Mouse (Mus musculus): Measurements from ENCODE around the gene Tnnc2.

Gene Tnnc2

GRCm38 (mm10) chr2:164794293-164794692, 14.5 kb upstream of the Tnnc2 start:
- peak; percentile 91 for DNase-seq

DNA sequence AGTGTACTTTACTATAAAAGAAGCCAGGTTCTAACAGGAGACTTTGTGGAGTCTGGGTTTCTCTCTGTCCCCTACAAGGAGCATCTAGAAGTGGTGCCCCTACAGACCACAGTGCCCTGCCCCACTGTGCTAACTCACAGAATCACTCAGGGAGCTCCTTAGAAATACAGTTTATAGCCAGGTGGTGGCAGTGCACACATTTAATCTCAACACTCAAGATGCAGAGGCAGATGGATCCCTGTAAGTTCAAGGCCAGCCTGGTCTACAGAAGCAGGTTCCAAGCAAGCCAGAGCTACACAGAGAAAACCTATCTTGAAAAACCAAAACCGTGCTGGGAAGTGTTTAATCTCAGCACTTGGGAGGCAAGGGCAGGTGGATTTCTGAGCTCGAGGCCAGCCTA, 14.0 kb upstream of the Tnnc2 start:
- no peak for DNase-seq

DNA sequence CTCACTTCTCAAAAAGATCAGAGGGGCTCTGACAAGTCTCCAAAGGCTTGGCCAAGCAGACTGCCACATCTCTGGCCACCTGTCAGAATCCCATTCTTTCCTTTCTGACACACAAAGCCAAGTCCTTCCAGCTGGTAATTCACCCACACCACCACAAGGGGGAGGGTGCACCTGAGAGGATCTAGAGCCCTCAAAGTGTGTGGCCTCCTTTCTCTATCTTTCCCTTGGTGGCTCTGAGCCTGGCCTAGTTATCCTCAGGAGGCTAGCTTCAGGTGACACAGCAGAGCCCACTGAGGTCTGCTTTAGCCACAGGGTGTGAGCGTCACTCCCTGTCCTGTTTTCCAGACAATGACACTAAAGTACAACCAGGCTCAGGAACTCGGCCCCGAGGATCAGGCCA, 13.5 kb upstream of the Tnnc2 start:
- peak; percentile 88 for DNase-seq

- DNase-seq: no peak
Measured at GRCm38 (mm10) chr2:164792400-164793190, 12.8 kb upstream of the Tnnc2 start.

DNA sequence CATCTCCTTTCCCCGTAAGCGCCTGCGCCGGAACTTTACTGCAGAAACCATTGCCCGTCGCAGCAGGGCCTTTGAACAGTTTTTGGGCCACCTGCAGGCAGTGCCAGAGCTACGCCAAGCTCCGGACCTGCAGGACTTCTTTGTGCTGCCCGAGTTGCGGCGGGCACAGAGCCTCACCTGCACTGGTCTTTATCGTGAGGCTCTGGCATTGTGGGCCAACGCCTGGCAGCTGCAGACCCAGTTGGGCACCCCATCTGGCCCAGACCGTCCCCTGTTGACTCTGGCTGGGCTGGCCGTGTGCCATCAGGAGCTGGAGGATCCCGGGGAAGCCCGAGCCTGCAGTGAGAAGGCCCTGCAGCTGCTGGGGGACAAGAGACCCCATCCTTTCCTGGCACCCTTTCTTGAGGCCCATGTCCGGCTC, 12.1 kb upstream of the Tnnc2 start:
- peak; percentile 63 for DNase-seq

DNA sequence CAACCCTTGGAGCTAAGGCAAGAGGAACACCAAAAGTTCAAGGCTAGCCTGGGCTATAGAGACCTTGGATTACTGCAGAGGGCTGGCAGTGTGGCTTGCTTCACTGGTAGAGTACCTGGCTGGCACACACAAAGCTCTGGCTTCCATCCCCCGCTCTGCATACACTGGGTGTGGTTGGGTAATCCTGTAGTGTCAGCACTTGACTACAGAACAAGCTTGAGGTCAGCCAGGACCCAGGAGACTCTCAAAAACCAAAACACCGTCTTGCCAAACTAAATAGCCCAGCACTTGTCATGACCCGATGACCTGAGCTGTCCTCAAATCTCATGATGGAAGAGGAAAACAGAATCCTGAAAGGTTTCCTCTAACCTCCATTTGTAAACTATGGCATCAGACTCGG, 10.7 kb upstream of the Tnnc2 start:
- no peak for DNase-seq

- no peak for DNase-seq
Measured at GRCm38 (mm10) chr2:164788411-164788810, 8.6 kb upstream of the Tnnc2 start.

DNA sequence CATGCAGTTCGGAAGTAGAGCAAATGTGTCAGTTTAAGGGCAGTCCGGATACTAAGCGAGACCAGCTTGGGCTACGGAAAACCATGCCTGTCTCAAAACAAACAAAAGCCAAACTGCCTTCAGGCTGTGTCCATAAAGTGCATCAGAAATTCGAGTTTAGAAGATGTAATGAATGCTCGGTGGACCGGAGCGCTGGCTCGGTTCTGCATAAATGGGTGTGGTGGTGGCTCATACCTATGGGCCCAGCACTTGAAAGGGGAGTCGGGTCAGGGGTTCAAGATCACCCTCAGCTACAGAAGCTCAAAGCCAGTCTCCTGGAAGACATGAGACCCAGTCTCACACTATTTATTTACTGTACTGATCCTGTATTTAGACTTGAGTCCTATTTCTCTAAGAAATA, 8.0 kb upstream of the Tnnc2 start:
- peak; percentile 50 for DNase-seq

- DNase-seq: no peak
Measured at GRCm38 (mm10) chr2:164787032-164787431, 7.3 kb upstream of the Tnnc2 start.

DNA sequence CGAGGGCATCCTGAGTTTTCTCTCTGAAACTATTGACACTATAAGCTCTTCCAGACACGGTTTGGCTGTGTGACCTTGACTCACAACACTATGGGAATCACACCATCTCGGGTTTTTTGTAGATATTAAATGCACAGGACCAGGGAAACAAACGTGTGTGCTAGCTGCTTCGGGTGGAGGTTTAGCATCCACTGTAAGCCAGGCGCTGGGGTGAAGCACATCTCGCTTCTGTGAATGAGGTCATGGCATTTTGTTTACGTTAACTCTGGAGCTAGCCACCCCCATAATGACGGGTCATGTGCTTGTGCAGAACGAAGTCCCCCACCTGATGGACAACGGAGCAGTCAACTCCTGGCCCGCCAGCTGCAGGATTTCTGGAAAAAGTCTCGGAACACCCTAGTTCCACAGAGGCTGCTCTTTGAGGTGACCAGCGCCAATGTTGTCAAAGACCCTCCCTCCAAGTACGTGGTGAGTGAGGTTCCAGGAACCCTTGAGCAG, 6.7 kb upstream of the Tnnc2 start:
- no peak for DNase-seq

DNA sequence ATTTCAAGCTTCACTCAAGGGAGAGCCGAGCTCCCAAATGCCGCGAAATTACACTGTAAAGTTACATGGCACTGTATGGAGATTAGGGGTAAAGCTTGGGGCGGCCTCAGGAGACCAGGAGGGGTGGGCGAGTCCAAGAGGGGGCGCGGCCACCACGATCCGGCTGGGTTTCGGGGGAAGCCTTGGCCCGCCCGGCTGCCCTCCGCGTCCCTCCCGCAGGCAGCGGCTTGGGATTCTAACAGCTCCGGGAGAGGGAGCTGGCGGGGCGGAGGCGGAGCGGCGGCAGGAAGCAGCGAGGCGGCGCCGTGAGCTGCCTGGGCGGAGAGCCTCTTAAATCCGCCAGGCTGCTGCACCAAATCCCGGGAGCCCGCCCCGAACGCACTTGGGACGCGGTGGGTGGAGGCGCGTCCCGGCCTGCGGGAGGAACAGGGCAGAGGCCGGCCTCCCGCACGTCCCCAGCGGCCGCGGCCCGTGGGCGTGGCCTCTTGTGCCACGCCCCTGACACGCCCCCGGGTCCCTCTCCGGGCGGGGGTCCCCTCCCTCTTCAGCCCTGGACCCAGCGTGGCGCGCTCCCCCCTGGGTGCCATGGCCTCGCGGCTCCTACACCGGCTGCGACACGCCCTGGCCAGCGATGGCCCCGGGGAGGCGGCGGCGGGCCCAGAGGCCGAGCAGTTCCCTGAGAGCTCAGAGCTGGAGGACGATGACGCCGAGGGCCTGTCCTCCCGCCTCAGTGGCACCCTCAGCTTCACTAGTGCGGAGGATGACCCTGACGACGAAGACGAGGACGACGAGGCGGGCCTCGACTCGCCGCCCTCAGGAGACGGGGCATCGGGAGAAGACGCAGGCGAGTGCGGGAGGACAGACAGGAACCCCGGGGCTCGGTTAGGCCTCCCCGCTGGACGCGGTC, 6.0 kb upstream of the Tnnc2 start, which contains the start of gene Snx21:
Gene Snx21, plus strand, starts transcription at position 343 of the 907 bp plus-strand sequence.
- DNase-seq: peak; percentile 93

- DNase-seq: no peak
Measured at GRCm38 (mm10) chr2:164784869-164785420, 5.2 kb upstream of the Tnnc2 start.

- no peak for DNase-seq
Measured at GRCm38 (mm10) chr2:164783926-164784581, 4.3 kb upstream of the Tnnc2 start.

DNA sequence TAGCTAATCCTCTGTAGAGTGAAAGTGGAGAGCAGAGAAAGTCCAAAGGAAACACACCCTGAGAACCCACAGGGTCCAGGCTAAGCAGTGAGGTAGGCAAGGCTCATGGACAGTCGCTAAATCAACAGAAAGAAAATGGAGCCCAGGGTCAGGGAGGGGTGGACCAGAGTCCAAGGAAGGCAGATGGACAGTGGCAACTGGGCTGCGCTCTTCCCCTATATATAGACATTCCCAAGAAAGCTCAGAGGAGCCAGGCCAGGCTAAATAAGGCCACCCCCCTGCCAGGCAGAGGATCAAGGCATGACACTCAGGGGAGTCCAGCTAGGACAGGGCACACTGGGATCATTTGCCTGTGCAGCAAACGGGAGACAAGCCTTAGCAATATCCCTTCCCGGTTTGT, 2.1 kb upstream of the Tnnc2 start:
- DNase-seq: no peak

GRCm38 (mm10) chr2:164778809-164779208, 958 bp downstream of the Tnnc2 start:
- peak; percentile 39 for DNase-seq

- DNase-seq: no peak
Measured at GRCm38 (mm10) chr2:164778015-164778287, 1.8 kb downstream of the Tnnc2 start.

GRCm38 (mm10) chr2:164777246-164778014, 2.3 kb downstream of the Tnnc2 start:
- DNase-seq: no peak

DNA sequence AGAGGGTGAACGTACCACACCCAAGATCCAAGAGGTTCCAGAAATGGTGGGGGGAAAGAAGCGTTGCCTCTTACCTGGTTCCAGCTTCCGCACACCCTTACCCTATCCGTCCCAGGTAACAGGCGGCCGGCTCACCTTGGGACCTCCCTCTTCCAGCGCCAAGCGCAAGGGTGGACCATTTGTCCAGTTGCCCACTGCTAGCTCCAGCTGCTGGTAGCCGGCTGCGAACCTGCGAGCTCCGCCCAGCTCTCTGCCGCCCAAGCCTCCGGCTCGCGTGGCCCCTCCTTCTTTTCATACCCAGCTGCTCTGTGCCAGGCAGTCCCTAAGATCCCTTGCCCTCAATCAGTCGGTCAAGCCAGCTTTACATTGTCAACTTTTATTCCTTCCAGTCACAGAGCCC, 3.0 kb downstream of the Tnnc2 start:
- DNase-seq: no peak

- DNase-seq: no peak
Measured at GRCm38 (mm10) chr2:164776130-164776529, 3.6 kb downstream of the Tnnc2 start.

GRCm38 (mm10) chr2:164773989-164774364, 5.8 kb downstream of the Tnnc2 start:
- no peak for DNase-seq

DNA sequence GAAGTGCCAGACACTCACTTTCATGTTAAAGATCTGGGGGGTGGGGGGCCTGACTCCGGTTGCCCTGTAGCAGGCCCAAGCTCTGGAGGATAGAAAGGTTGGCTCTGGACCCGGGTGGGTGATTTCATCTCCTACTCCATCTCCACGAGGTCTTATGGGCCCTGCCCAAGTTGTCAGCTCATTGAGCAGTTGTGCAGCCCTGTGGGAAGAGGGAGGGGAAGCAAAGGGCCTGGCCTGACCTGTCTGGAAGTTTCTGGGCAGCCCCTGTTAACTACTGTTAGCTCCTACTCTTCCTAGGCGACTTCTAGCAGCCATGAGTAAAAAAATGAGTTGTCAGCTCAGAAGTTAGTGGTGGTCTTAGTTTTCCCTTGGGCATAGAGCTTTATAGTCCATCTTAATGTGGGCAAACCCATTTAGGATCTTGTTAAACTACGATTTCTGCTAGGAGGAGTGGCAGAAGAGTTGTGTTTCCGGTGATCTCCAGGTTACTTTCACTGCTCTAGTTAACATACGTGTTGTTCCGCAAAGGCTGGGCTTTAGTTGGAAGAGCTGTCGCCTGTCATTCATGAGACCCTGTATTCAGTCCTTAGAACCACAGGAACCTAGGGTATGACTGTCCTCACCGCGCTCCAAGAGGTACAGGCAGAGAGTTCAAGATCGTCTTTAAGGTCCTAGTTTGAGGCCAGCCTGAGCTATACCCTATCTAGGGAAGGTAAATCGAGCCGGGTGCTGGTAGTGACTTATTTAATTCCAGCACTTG, 6.4 kb downstream of the Tnnc2 start:
- DNase-seq: no peak

GRCm38 (mm10) chr2:164771123-164771522, 8.6 kb downstream of the Tnnc2 start:
- DNase-seq: peak; percentile 11
